Mouse (Mus musculus): ENCODE measurements at regions not wholly inside any gene's neighbourhood (a gene's known extent, or its start where the extent isn't known, plus 50 kb on each side); places are given as distances from the start of the nearest gene placed in this dataset.

- TF ChIP-seq CTCF (IDR thresholded peaks at IDR 0.05; ENCODE audit: low read depth, low read length) (no peak), POLR2A (IDR thresholded peaks at IDR 0.05; ENCODE audit: insufficient read depth, low read length) (no peak)
These were observed 215.6 kb upstream of the Gpc5 start for GRCm38 (mm10) chr14:114876427-114876826.
